Mouse (Mus musculus) T-cell, adult 2 months (primary cell): ENCODE data around the gene Comp.

ENCODE experiments used
- DNase-seq: peaks from one replicate; pipeline ENCODE4 v3.0.0; 2022; ENCODE audit warnings: low spot score

Gene Comp

DNA sequence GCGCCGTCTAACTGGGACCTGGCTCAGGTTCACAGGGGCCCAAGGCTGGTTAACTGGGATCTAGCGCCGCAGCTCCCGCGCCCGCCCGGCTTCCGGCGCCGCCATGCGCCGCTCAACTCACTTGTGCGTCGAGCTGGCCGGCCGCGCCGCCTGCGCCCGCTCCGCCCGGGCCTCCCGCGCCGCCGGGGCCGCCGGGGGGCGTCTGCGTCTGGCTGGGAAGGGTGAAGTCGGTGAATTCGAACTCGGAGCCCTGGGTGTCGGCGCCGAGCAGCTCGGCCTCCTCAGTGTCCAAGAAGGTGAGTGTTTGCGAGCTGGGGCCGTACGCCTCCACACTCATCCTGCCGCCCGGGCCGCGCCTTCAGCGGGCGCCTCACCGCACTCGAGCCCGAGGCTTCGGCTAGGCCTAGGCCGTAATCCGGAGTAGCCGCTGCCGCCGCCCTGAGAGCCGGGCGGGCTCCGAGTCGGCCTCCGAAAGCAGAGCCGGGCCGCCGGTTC lies 20.7 kb upstream of the Comp start:
- peak; percentile 64 for DNase-seq

DNA sequence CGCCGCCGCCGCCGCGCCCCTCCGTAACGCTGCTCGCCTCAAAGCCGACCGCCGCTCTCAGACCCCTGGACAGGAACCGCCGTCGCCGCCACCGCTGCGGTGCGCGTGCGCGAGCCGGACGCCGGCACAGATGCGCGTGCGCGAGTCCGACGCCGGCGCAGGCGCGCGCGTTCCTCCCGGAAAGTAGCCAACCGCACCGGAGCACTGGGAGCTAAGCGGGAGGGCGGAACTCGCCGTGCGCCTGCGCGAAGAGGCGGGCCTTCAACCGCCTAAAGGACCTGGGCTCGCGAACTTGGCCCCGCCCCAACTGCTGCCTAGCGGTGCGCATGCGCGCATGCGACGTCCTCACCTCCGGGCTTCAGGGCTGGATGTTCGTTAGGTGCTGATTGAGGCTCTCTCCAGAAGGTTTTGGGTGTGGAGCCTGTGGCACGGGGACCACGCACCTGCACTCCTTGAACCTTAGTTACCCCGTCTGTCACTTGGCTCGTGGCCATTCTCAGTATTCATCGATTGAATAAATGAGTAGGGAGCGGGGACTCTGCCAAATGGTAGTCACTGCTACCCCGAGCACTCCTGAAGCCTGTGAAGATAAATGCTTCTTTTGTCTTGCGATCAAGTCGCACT lies 20.1 kb upstream of the Comp start, which contains the start of gene Upf1:
Gene Upf1 (minus strand): TSS at position 85 of the 624 bp plus-strand sequence.
- peak; percentile 99 for DNase-seq

GRCm38 (mm10) chr8:70354004-70354403 lies 19.4 kb upstream of the Comp start:
- no peak for DNase-seq

DNA sequence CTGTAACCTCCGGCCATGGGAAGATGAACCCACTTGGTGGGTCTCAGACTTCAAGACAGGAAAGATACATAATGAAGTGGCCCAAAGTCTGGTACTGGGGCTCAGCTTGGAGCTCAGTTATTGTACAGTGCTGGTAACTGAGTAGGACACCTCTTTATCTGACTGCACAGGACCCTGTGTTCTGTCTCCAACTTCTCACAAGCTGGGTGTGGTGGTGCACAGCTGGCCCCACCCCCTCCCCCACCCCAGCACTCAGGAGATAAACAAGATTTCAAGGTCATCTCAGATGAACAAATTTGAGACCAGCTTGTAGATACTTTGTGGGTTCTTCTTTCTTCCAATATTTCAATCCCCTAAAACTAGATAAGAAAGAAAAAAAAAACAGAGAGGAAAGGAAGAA lies 17.2 kb upstream of the Comp start:
- DNase-seq: no peak

- DNase-seq: no peak
Measured at GRCm38 (mm10) chr8:70359411-70359810, 13.9 kb upstream of the Comp start.

DNA sequence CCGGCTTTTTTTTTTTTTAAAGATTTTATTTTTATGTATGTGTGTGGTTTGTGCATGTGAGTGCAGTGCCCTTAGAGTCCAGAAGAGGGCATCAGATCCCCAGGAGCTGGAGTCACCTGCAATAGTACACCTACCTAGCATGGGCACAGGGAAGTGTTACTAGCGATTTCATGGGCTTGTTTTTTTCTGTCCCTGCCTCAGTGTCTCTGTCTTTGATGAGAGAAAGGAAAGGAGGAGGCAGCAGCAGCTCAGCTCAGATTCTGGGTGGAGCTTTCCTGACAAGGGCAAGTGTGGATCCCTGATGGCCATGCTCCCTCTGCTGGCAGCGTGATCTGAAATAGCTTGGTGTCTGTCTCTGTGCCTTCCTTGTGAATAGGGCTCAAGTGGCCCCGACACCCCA lies 12.6 kb upstream of the Comp start:
- DNase-seq: no peak

- no peak for DNase-seq
Measured at GRCm38 (mm10) chr8:70361484-70362032, 11.8 kb upstream of the Comp start.

DNA sequence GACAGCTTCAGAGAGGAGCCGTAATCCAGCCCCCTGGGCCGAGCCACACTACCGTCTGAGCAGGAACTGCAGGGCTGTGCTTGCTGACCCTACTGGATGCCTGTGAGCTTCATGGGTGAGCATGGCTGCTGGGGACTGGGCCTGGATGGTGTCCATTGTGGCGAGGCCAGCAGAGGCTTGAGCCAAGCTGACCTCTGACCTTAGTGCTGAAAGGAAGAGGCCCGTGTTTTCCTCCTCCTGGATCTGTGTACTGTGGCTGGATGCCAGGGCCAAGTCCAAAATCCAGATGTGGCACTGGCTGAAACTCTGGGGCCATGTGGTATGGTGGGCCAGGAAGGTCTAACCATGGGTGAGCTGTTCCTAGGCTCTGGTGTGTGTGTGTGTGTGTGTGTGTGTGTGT lies 9.3 kb upstream of the Comp start:
- DNase-seq: no peak

GRCm38 (mm10) chr8:70366588-70366987 lies 6.8 kb upstream of the Comp start:
- DNase-seq: no peak

DNA sequence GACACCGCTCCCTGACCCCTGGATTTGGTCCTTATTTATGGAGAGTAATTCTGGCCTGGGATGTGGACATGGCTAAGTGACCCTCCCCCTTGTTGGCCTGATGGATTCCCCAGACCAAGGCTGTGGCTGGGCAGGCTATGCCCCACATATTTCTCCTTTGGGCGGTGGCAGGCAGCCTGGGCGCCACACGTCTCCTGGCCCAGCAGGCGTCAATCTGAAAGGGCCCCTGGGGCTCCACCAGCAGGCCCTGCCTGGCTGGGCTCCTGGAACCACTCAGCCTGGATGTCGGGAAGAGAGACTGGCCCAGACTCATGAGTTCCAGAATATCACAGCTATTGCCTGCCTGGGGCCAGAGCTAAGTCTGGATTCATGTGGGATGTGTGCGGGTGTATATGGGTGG lies 2.9 kb upstream of the Comp start:
- DNase-seq: no peak

DNA sequence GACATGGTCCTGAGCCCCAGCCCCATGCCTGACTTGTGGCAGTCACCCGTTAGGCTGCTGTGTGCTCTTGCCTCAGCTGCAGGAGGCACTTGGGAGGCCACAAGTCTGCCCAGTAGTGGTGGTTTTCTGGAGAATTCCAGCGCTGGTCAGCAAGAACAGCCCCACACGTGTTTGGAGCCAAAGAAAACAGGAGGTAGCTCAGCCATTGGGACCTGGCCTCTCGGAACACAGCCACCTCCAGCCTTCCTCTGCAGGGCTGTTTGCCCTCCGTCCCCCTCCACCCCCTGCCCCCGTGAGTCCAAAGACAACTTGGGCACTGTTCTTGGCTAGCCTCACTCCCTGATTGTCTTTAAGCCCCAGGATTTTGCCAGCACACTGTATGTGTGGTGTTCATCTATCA lies 1.4 kb upstream of the Comp start:
- no peak for DNase-seq

DNA sequence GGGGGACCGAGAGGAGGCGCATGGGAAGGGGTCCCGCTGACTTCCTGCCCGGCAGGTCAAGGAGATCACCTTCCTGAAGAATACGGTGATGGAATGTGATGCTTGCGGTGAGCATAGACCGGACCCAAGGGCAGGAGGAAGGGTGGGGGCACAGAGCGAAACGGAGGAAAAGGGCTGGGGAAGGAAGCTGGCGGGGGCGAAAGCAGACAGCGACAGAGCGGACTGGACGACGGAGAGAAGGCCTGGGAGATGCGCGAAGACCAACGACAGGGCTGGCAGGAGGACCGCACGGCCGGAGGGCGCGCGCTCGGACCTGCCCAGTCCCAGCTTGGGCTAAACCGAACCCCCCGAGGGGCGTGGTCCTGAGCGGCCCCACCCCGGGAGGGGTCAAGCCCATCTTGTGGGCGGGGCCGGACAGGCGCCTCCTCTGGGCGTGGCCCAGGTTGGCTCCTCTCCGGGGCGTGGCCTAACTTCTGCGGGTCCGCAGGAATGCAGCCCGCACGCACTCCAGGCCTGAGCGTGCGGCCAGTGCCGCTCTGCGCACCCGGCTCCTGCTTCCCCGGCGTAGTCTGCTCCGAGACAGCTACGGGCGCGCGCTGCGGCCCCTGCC lies 1.1 kb downstream of the Comp start:
- DNase-seq: peak; percentile 39

GRCm38 (mm10) chr8:70375212-70375859 lies 2.0 kb downstream of the Comp start:
- peak; percentile 33 for DNase-seq

DNA sequence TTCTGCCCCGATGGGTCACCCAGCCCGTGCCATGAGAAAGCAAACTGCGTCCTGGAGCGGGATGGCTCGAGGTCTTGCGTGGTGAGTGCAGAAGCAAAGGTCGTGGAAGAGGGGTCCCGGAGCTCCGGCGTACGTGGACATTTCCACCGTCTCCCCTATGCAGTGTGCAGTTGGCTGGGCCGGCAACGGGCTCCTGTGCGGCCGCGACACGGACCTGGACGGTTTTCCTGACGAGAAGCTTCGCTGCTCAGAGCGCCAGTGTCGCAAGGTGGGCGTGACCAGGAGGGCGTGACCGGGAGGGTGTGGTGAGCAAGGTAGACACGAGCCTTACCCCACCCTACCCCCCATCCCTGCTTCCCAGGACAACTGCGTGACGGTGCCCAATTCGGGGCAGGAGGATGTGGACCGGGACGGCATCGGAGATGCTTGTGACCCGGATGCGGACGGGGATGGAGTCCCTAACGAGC lies 3.0 kb downstream of the Comp start:
- peak; percentile 12 for DNase-seq

GRCm38 (mm10) chr8:70377049-70377448 lies 3.7 kb downstream of the Comp start:
- no peak for DNase-seq

GRCm38 (mm10) chr8:70380069-70380468 lies 6.7 kb downstream of the Comp start:
- DNase-seq: no peak

DNA sequence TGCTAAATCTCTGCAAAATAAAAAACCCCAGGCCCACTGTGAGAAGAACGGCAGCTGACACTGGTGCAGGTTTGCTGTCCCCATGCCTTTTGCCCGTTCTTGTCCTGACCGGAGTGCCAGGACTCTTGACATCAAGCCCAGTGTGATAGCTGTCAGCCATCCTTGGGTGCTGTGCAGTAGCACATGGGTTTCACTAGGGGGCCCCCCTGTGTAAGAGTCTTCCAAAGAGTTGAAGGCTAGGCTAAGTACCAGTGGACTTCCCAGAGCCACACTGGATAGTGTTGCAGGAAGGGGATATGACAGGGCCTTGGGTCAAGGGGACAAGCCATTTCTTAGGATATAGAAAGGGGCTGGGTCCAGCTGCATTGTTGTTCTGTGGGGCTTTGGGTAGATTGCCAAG lies 9.9 kb downstream of the Comp start:
- peak; percentile 41 for DNase-seq

DNA sequence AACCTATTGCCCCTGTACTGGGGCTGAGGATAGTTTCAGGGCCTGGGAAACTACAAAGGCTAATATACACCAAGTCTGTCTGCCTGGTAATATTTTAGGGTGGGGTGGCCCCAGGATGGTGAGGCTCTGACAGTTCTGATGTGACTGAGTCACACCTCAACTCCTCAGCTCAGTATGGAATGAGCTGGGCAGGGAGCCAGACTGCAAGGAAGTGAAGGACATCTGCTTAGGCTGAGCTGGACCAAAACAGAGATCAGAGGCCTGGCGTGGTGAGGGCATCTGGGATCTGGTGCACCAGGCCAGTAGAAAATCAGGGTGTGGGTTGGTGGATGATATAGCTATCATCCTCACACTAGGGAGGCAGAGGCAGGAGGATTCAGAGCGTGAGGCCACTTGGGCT lies 16.3 kb downstream of the Comp start:
- no peak for DNase-seq

DNA sequence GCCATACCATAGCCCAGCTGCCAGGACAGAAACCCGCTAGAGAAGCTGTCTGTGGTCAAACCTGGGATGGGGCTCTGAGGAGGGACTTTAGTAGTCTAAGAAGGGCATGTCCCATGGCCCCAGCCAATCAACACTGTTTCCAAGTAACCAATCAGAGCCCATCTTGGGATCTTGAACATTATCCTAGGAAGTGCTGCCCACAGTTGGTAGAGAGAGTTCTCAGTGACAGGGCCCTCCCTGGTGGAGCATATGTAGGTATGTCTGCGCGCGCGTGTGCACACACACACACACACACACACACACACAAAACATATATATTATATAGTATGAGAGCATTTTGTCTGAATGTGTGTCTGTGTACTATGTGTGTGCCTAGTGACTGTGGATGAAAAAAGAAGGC lies 19.7 kb downstream of the Comp start:
- DNase-seq: no peak

DNA sequence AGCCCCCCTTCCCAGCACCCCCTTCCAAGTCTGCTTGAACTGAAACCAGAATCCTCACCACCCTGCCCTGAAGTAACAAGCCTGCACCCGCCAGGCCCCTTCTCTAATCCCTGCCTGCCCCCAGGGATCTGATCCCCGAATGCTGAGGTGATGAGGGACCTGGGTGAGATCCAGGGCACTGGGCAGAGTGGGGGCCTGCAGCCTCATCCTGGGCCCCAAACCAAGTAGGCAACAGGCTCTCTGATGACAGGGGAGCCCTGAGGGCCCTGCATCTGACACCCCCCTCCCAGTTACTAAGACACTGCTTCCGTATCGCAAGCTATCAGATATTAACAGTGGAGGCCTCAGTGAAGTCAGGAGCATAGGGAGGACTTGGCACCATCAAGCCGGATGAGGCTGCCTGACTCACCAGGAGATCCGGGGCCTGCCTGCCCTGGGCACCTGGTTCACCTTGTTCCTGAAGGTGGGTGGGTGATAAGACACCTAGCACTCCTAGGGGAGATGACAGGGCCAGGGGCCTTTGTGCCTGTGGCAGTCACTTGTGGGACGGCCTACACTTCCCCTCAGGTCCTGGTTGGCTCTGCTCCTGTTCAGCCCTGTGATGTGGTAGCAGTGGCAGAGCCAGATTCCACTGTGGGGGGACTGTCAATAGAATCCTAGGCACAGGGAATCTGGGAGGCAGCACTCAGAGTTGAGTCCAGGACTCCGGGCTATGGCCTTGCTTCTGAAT lies 21.1 kb downstream of the Comp start:
- DNase-seq: no peak

DNA sequence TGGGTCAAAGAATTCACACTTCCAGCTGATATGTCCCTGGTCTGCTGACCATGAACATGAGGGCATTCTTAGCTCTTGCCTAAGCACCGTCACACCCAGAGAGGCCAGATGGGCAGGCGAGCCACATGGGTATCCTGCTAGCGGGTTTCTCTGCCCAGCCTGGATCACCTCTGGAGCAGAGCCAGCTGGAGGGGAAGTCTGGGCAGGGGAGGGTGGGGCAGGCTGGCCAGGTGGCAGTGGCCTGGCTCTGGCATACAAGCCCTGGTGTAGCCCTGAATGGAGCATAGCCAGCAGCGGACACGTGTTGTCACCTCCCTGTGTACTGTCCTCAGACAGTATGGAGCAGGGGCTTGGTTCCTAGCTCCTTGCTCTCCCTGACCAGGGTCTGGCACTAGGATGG lies 22.3 kb downstream of the Comp start:
- no peak for DNase-seq

- DNase-seq: no peak
Measured at GRCm38 (mm10) chr8:70396184-70396583, 22.8 kb downstream of the Comp start.
